Mouse (Mus musculus) liver, embryonic 16.5 days (tissue): ENCODE results near the gene Cdc37. TPM values are rescaled to one million over a fixed set of nuclear protein-coding genes. Genes with fewer than 3 reads are reported as not detected.

ENCODE experiments used
- ATAC-seq: fragments of 200-750 bp; cut with Nextera tagmentation; 2 replicates; pipeline ENCODE4 v1.8.0; 2017; ENCODE audit warnings: low read depth, mild to moderate bottlenecking, moderate number of reproducible peaks, moderate library complexity
- H3K27ac ChIP-seq: fragments of 300-500 bp; sonication (generic); 2 replicates; pipeline ENCODE4 v1.5.1; 2014; ENCODE audit warnings: mild to moderate bottlenecking, low read length
- H3K27me3 ChIP-seq: fragments of 300-500 bp; sonication (generic); 2 replicates; pipeline ENCODE4 v1.6.1; 2014; ENCODE audit warnings: low read depth, low read length, mixed read lengths; ENCODE audit not compliant: control insufficient read depth, insufficient read depth
- H3K36me3 ChIP-seq: fragments of 300-500 bp; sonication (generic); 2 replicates; pipeline ENCODE4 v1.6.1; 2014; ENCODE audit warnings: mild to moderate bottlenecking; ENCODE audit not compliant: control insufficient read depth, insufficient read depth
- H3K4me1 ChIP-seq: fragments of 300-500 bp; sonication (generic); 2 replicates; pipeline ENCODE4 v1.6.1; 2014; ENCODE audit warnings: low read depth, low read length, mixed read lengths; ENCODE audit not compliant: control insufficient read depth
- H3K4me2 ChIP-seq: fragments of 300-500 bp; sonication (generic); 2 replicates; pipeline ENCODE4 v1.6.1; 2014; ENCODE audit warnings: low read depth, low read length, mixed read lengths
- H3K4me3 ChIP-seq: fragments of 300-500 bp; sonication (generic); 2 replicates; pipeline ENCODE4 v1.5.1; 2014; ENCODE audit warnings: low read depth, mild to moderate bottlenecking, low read length
- H3K9ac ChIP-seq: fragments of 300-500 bp; sonication (generic); 2 replicates; pipeline ENCODE4 v1.6.1; 2014; ENCODE audit warnings: low read depth, low read length
- H3K9me3 ChIP-seq: fragments of 300-500 bp; sonication (generic); replicated peaks from 2 replicates; pipeline ENCODE4 v1.6.1; 2016; ENCODE audit warnings: low read length; ENCODE audit not compliant: control insufficient read depth
- WGBS: fragments of 180-500 bp; shearing (Covaris S2); extraction: QIAGEN DNeasy Blood & Tissue Kit; methylation state at CpG from one replicate; pipeline ENCODE4 v1.1.7; 2014; ENCODE audit not compliant: insufficient replicate concordance; 5-methylcytosine and 5-hydroxymethylcytosine counted together
- polyA plus RNA-seq: library from polyadenylated mRNA; unstranded; fragments of >200 nt; fragmentation: Nextera tagmentation; extraction: Ambion mirVana; gene quantifications from 2 replicates; pipeline ENCODE4 v1.2.1, GENCODE M21; 2015

The Cdc37 gene
- polyA plus RNA-seq, 1 experiment from 2014 or later = 104 TPM

GRCm38 (mm10) chr9:21169157-21169556 is 19.4 kb upstream of the Cdc37 start:
- WGBS = 11% methylated on average over 1 of the region's 1 CpGs
- H3K36me3 ChIP-seq = no peaks in the 10 kb centered on the region
- H3K4me3 ChIP-seq = no peak overlapping the region
- H3K4me1 ChIP-seq = peaks cover 42% of the 10 kb centered on the region
- peak overlapping the region; percentile 74; the same call in 1 of the 2 replicates for H3K4me2 ChIP-seq
- 0 out of 2 replicates have a peak overlapping the region, but pooled peaks have one; percentile 2 for H3K9ac ChIP-seq
- no peaks in the 10 kb centered on the region for H3K9me3 ChIP-seq
- peaks cover 30% of the 10 kb centered on the region for H3K27me3 ChIP-seq
- no peak for ATAC-seq
- H3K27ac ChIP-seq = peak overlapping the region; percentile 85; the same call in 1 of the 2 replicates

- Histone ChIP-seq H3K9me3 (no peaks in the 10 kb centered on the region), H3K4me1 (peaks cover 47% of the 10 kb centered on the region), H3K36me3 (no peaks in the 10 kb centered on the region), H3K27me3 (peaks cover 38% of the 10 kb centered on the region), H3K4me3 (peak overlapping the region; percentile 57), H3K27ac (peak overlapping the region; percentile 85), H3K9ac (peak overlapping the region; percentile 44), H3K4me2 (peak overlapping the region; percentile 74)
- peak; percentile 76 for ATAC-seq
- 2% methylated on average over 30 of the region's 30 CpGs for WGBS
These were observed 18.7 kb upstream of the Cdc37 start for GRCm38 (mm10) chr9:21168161-21169123.

DNA sequence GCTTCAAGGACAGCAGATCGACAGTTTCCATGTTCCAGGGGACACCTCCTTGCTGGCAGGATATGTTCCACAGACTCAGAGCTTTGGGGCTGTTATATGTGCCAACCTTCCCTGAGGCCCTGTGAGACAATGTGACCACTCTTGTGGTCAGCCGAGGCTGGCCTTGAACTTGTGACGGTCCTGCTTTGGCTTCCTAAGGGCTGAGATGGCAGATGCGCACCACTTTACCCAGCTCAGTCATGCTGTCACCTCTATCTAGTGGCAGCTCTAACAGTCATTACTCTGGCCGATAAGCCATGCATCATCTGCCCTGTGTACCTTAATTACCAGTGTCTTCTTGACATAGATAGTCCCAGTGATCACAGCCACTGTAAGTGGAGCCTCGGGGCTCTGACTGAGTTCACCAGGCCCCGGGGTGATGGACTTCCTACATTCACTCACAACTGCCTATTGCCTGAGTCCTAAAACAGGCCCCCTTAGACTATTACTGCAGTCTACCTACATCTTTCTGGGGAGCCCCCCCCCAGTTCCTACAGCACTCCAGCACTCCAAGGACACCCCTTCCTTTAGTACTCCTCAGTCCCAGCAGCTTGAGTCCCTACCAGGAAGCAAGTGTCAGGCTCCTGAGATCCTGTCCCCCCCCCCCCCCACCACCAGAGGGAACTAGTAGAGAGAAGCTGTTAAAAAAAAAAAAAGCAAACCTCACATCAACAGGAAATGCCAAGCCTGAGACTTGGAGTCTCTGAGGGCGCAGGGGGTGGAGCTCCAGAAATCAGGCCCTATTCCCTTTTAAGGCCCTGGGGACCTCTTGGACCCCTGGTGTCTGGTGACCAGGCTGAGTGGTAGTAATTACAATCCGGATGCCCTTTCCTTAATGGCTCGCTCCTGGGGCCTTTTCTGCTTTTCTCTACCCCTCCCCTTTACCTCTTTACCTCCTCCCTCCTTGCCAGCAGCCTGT is 17.6 kb upstream of the Cdc37 start:
- H3K4me2 ChIP-seq = peak overlapping the region; percentile 74
- H3K4me1 ChIP-seq = peaks cover 47% of the 10 kb centered on the region
- no peaks in the 10 kb centered on the region for H3K9me3 ChIP-seq
- ATAC-seq = peak; percentile 33; the same call in 1 of the 2 replicates
- no peaks in the 10 kb centered on the region for H3K36me3 ChIP-seq
- H3K27ac ChIP-seq = peak overlapping the region; percentile 85
- peak overlapping the region; percentile 57 for H3K4me3 ChIP-seq
- H3K27me3 ChIP-seq = peaks cover 47% of the 10 kb centered on the region
- H3K9ac ChIP-seq = peak overlapping the region; percentile 44; the same call in 1 of the 2 replicates
- 31% methylated on average over 10 of the region's 10 CpGs for WGBS

DNA sequence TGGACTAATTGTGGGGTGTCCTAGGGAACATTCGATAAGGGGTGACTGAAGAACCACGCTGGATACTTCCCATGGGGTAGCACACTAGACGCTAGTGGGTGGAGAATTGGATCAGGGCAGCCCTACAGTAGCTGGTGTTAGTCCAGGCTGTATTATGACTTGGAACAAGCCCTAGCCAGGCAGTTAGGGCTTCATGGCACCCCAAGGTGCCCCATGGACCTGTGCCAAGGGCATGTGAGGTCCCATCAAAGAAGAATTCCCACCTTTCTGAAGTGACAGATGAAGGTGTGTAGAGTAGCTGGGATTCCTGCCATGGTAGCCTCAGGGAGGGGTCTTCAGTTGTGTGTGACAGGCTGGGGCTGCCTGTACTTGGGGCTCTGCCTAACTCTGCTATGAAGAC is 16.7 kb upstream of the Cdc37 start:
- no peak for ATAC-seq
- H3K4me2 ChIP-seq = peak overlapping the region; percentile 61; the same call in 1 of the 2 replicates
- H3K27me3 ChIP-seq = peaks cover 56% of the 10 kb centered on the region
- H3K27ac ChIP-seq = no peak overlapping the region
- no peaks in the 10 kb centered on the region for H3K36me3 ChIP-seq
- H3K4me3 ChIP-seq = peak overlapping the region; percentile 53; the same call in 1 of the 2 replicates
- H3K9ac ChIP-seq = no peak overlapping the region
- no peaks in the 10 kb centered on the region for H3K9me3 ChIP-seq
- H3K4me1 ChIP-seq = peaks cover 52% of the 10 kb centered on the region
- 31% methylated on average over 3 of the region's 3 CpGs for WGBS

- H3K9ac ChIP-seq = peak overlapping the region; percentile 41; the same call in 1 of the 2 replicates
- WGBS = under 1% methylated on average over 46 of the region's 47 CpGs
- no peak overlapping the region for H3K27ac ChIP-seq
These were observed 16.2 kb upstream of the Cdc37 start for GRCm38 (mm10) chr9:21165952-21166451.

GRCm38 (mm10) chr9:21165041-21165951 is 15.5 kb upstream of the Cdc37 start, which contains the start of gene Pde4a:
Gene Pde4a, plus strand, starts transcription at chr9:21165714.
- Histone ChIP-seq H3K27me3 (peaks cover 57% of the 10 kb centered on the region), H3K27ac (no peak within 1 kb of the TSS), H3K36me3 (no peaks in the 10 kb centered on the region), H3K9me3 (no peaks in the 10 kb centered on the region), H3K4me2 (peak within 1 kb of the TSS; percentile 61), H3K9ac (peak within 1 kb of the TSS; percentile 41; the same call in 1 of the 2 replicates), H3K4me1 (peaks cover 60% of the 10 kb centered on the region), H3K4me3 (peak within 1 kb of the TSS; percentile 53)
- WGBS = under 1% methylated on average over 85 of the region's 86 CpGs
- no peak for ATAC-seq

More at GRCm38 (mm10) chr9:21165952-21166451, 16.2 kb upstream of the Cdc37 start:
- Histone ChIP-seq H3K36me3 (no peaks in the 10 kb centered on the region), H3K9me3 (no peaks in the 10 kb centered on the region), H3K27me3 (peaks cover 57% of the 10 kb centered on the region), H3K4me3 (peak overlapping the region; percentile 53), H3K4me1 (peaks cover 56% of the 10 kb centered on the region), H3K4me2 (peak overlapping the region; percentile 61)
- ATAC-seq = no peak

DNA sequence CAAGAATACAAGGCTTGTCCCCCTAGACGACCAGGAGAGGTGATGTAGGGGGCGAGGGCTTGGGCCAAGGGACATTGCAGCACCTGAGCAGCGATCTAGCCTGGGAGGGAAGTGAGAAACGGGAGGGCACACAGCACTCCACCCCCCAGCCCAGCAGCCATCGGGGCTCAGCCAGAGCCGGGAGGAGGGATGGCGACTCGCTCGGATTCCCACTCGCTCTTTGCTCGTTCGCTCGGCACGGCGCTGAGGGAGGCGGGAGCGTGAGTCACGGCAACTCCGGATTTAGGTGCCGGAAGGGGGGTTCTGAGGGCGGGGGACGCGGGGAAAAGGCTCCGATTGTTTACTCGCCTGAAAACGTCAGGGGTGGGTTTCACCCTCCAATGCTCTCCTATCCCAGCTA is 14.3 kb upstream of the Cdc37 start:
- ATAC-seq = no peak
- peaks cover 60% of the 10 kb centered on the region for H3K4me1 ChIP-seq
- no peak overlapping the region for H3K27ac ChIP-seq
- 2% methylated on average over 26 of the region's 26 CpGs for WGBS
- no peaks in the 10 kb centered on the region for H3K9me3 ChIP-seq
- no peak overlapping the region for H3K4me3 ChIP-seq
- no peak overlapping the region for H3K9ac ChIP-seq
- H3K36me3 ChIP-seq = no peaks in the 10 kb centered on the region
- no peak overlapping the region for H3K4me2 ChIP-seq
- H3K27me3 ChIP-seq = peaks cover 57% of the 10 kb centered on the region
